Mouse (Mus musculus) ES-Bruce4 (cell line): ENCODE measurements around the gene Fbxl17.

Experiments used
- EP300 ChIP-seq: IDR thresholded peaks from 2 replicates; pipeline ENCODE4 v1.6.1; 2011; ENCODE audit warnings: low read depth, low read length; ENCODE audit not compliant: insufficient read depth
- POLR2A ChIP-seq: IDR thresholded peaks from one replicate; pipeline ENCODE4 v1.8.1; 2011; ENCODE audit warnings: low read length; ENCODE audit not compliant: insufficient read depth

DNA sequence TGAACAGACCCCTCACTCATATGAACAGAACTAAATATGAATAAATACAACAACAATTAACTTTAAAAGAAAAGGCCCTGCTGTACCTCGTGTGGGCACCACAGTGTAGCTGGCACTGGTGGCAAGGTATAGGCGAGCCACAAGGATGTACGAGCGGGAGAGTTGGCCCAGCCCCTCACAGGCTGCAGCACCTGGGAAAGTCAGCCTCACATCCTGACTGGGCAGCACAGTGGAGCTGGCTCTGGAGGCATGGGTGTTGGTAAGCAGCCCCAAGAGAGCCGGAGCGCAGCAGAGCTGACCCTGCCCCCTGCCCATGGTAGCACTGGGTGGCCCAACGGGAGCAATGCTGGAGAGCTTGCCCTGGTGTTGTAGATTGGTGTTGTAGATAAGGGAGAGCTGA is 135.2 kb downstream of the Fbxl17 start:
- TF ChIP-seq EP300: no peak
- TF ChIP-seq POLR2A: no peak
